Comparison of ENCODE assay signal across 9 mouse cellular contexts in the genomic region with DNA sequence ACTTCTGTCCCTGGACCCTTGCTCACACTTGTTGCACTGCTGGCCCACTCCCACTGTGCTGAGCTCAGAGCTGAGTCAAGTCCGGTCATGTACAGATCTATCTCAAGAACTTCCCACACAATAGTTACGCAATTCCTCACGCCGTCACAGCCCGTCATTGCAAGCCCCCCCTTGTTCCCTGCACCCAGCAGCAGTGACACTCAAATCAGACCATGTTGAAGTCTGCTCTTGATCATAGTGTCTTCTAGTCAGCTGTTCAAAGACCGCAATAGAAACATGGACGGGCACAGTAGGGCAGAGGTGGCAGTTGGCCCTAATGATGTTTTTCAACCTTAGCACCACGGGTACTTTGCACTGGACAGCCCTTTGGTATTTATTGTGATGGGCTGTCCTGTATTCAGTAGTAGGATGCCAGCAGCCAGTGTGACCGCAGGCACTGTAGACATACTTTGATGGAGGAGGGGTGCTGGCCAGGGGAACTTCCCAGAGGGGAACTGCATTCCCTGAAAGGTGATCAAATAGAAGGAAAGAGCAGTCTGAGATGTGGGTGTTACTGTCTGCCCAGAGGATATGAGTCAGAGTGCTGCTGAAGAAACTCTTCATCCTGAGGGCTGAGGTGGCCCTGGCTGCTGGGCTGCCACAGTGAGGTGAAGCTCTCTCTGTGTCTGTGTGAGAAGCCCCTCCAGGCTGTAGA. TPM values are rescaled to one million over a fixed set of nuclear protein-coding genes. Genes with fewer than 3 reads are reported as not detected.
DNase-seq lines count a peak whose midpoint lies in the region; ATAC-seq and TF ChIP-seq lines count a peak whose summit lies in the region.
"Had no signal": no experiment of that assay in that cellular context is flagged by ENCODE, and none has a peak within 500 bp of the region (broad histone marks: within the 10 kb centered on the region; RNA-seq: fewer than 3 reads in every experiment).

No protein-coding gene starts in this region.

- H3K4me3 ChIP-seq in lung, embryonic 16.5 days (ENCODE audit: low read length) = no peak overlapping the region
- H3K4me3 ChIP-seq in lung, adult 2 months (replicated peaks; ENCODE audit: extremely low read depth, low read depth, low read length) = no peak overlapping the region
- H3K4me3 ChIP-seq in heart, postnatal 0 days (ENCODE audit: low read depth, low read length) = no peak overlapping the region
- no peak overlapping the region for H3K4me3 ChIP-seq in forebrain, embryonic 12.5 days (replicated peaks)

- DNase-seq in embryo, embryonic 10 days (ENCODE audit: low spot score) = peak; percentile 3
- DNase-seq in embryo, embryonic 10.5 days (ENCODE audit: low spot score) = no peak
- DNase-seq in lung, adult 2 months = no peak
- no peak for DNase-seq in heart, postnatal 0 days (ENCODE audit: low spot score)
- no peak for DNase-seq in left cerebral cortex, postnatal 36 days (ENCODE audit: low spot score in 2 of 2)
- DNase-seq: spleen, adult 18-20 months had no signal

- TF ChIP-seq EP300 in heart, postnatal 0 days (IDR thresholded peaks at IDR 0.05; ENCODE audit: low read depth) = no peak

- H3K4me1 ChIP-seq in lung, embryonic 16.5 days (replicated peaks; ENCODE audit: control insufficient read depth, insufficient read depth, low read length) = peaks cover 8% of the 10 kb centered on the region
- peaks cover 5% of the 10 kb centered on the region; the same call in 1 of the 2 replicates for H3K4me1 ChIP-seq in lung, adult 2 months (ENCODE audit: control insufficient read depth, insufficient read depth, low read length)
- peaks cover 48% of the 10 kb centered on the region for H3K4me1 ChIP-seq in heart, postnatal 0 days (ENCODE audit: control insufficient read depth, insufficient read depth)
- H3K4me1 ChIP-seq in forebrain, embryonic 12.5 days = no peaks in the 10 kb centered on the region; the same call in 1 of the 2 replicates

- no peaks in the 10 kb centered on the region for H3K27me3 ChIP-seq in lung, embryonic 16.5 days (ENCODE audit: control insufficient read depth, insufficient read depth, low read depth, low read length)
- H3K27me3 ChIP-seq in heart, postnatal 0 days (ENCODE audit: control insufficient read depth, insufficient read depth, low read length) = no peaks in the 10 kb centered on the region
- H3K27me3 ChIP-seq in forebrain, embryonic 12.5 days = no peaks in the 10 kb centered on the region

- TF ChIP-seq CTCF in lung, adult 2 months (IDR thresholded peaks at IDR 0.05; ENCODE audit: insufficient read depth, low read length) = no peak
- TF ChIP-seq CTCF in heart, postnatal 0 days (IDR thresholded peaks at IDR 0.05; ENCODE audit: low read depth) = no peak

- intact Hi-C loops in left cerebral cortex, postnatal 36 days (cut with DNase I) = no loop called here

- no peak overlapping the region for H3K9ac ChIP-seq in lung, embryonic 16.5 days (ENCODE audit: low read length)
- no peak overlapping the region for H3K9ac ChIP-seq in heart, postnatal 0 days (replicated peaks; ENCODE audit: low read depth, low read length)
- no peak overlapping the region for H3K9ac ChIP-seq in forebrain, embryonic 12.5 days

- TF ChIP-seq POLR2A in lung, adult 2 months (IDR thresholded peaks at IDR 0.05; ENCODE audit: borderline replicate concordance, extremely low read depth, low read depth, low read length) = no peak

- peaks cover 12% of the 10 kb centered on the region; the same call in 1 of the 2 replicates for H3K36me3 ChIP-seq in lung, embryonic 16.5 days (ENCODE audit: control insufficient read depth, insufficient read depth, low read length)
- H3K36me3 ChIP-seq in heart, postnatal 0 days (replicated peaks; ENCODE audit: control insufficient read depth, insufficient read depth, low read length) = 0 out of 2 replicates have a peak, but pooled peaks cover 8% of the 10 kb centered on the region
- peaks cover 86% of the 10 kb centered on the region for H3K36me3 ChIP-seq in forebrain, embryonic 12.5 days (replicated peaks)

- WGBS in lung, embryonic 16.5 days = 60% methylated on average over 9 of the region's 9 CpGs
- WGBS in lung, adult 2 months = 56% methylated on average over 9 of the region's 9 CpGs
- 54% methylated on average over 9 of the region's 9 CpGs for WGBS in heart, postnatal 0 days
- WGBS in forebrain, embryonic 12.5 days = 80% methylated on average over 9 of the region's 9 CpGs

- no peaks in the 10 kb centered on the region for H3K9me3 ChIP-seq in lung, embryonic 16.5 days (ENCODE audit: control insufficient read depth, low read length)
- H3K9me3 ChIP-seq in heart, postnatal 0 days (replicated peaks; ENCODE audit: control insufficient read depth, low read length) = no peaks in the 10 kb centered on the region
- H3K9me3 ChIP-seq in forebrain, embryonic 12.5 days = no peaks in the 10 kb centered on the region

- no peak overlapping the region for H3K4me2 ChIP-seq in lung, embryonic 16.5 days (ENCODE audit: low read depth, low read length)
- no peak overlapping the region for H3K4me2 ChIP-seq in heart, postnatal 0 days (ENCODE audit: low read depth, low read length)
- H3K4me2 ChIP-seq in forebrain, embryonic 12.5 days = no peak overlapping the region

- H3K27ac ChIP-seq in lung, embryonic 16.5 days (ENCODE audit: low read length) = no peak overlapping the region
- peak overlapping the region; percentile 54; the same call in 1 of the 2 replicates for H3K27ac ChIP-seq in heart, postnatal 0 days (ENCODE audit: low read depth)
- no peak overlapping the region for H3K27ac ChIP-seq in forebrain, embryonic 12.5 days

- 0 out of 2 replicates have a peak, but pooled peaks have one; percentile 17 for ATAC-seq in lung, embryonic 16.5 days (ENCODE audit: low read depth)
- ATAC-seq in heart, postnatal 0 days (ENCODE audit: insufficient read depth, low read depth) = no peak
- ATAC-seq in neutrophil, adult 5-6 weeks (ENCODE audit: extremely low read depth, insufficient number of reproducible peaks, low FRiP score, poor library complexity, severe bottlenecking) = peak; percentile 24; the same call in 1 of the 2 replicates
- ATAC-seq in forebrain, embryonic 12.5 days (ENCODE audit: low FRiP score) = no peak

RNA-seq across cellular contexts. Expression of a gene that starts 17.2 kb away (rescaled TPM):
- 89.7 and 95.7 TPM in 2 replicates for polyA plus RNA-seq in lung, embryonic 16.5 days (2015; fragmentation: Nextera tagmentation; extraction: Ambion mirVana)
- 32.0 and 39.0 TPM in 2 replicates for polyA plus RNA-seq in lung, adult 2 months (2012; rRNA removed)
- total RNA-seq in heart, postnatal 0 days (2014; rRNA removed; ENCODE audit: low replicate concordance) = 93.0 and 120 TPM in 2 replicates
- polyA plus RNA-seq in heart, postnatal 0 days (2015; fragmentation: Nextera tagmentation; extraction: Ambion mirVana) = 19.0 and 19.7 TPM in 2 replicates
- total RNA-seq in neutrophil, adult 5-6 weeks (2017) = 70.1 and 76.1 TPM in 2 replicates
- 110 and 113 TPM in 2 replicates for polyA plus RNA-seq in forebrain, embryonic 12.5 days (2016; fragmentation: Nextera tagmentation; extraction: Ambion mirVana)
- total RNA-seq in left cerebral cortex, postnatal 36 days (2021) = 100 to 1,000 TPM; 107 to 126 TPM

RNA-seq across cellular contexts. Expression of a gene that starts 48.3 kb away (rescaled TPM):
- 9.0 and 9.3 TPM in 2 replicates for polyA plus RNA-seq in lung, embryonic 16.5 days (2015; fragmentation: Nextera tagmentation; extraction: Ambion mirVana)
- 8.9 and 10.1 TPM in 2 replicates for polyA plus RNA-seq in lung, adult 2 months (2012; rRNA removed)
- total RNA-seq in heart, postnatal 0 days (2014; rRNA removed; ENCODE audit: low replicate concordance) = 12.9 and 14.3 TPM in 2 replicates
- 13.7 and 13.8 TPM in 2 replicates for polyA plus RNA-seq in heart, postnatal 0 days (2015; fragmentation: Nextera tagmentation; extraction: Ambion mirVana)
- total RNA-seq in neutrophil, adult 5-6 weeks (2017) = 6.9 and 10.3 TPM in 2 replicates
- 7.8 and 9.9 TPM in 2 replicates for polyA plus RNA-seq in forebrain, embryonic 12.5 days (2016; fragmentation: Nextera tagmentation; extraction: Ambion mirVana)
- total RNA-seq in left cerebral cortex, postnatal 36 days (2021) = 1 to 10 TPM; 6.9 to 8.6 TPM

Comparison
In these comparisons a context has a peak if more than half of its experiments do, and no peak if none do; other contexts are left out.
1. ATAC-seq: peak in lung, embryonic 16.5 days (single experiment) and neutrophil, adult 5-6 weeks (single experiment); none in heart, postnatal 0 days (single experiment) and forebrain, embryonic 12.5 days (single experiment).